Mouse (Mus musculus) left cerebral cortex, postnatal 25 days (tissue): ENCODE data around the gene Gadl1. TPM values are rescaled to one million over a fixed set of nuclear protein-coding genes. Genes with fewer than 3 reads are reported as not detected.
A peak's percentile ranks its signal among the peaks of the same experiment; 100 is the strongest.

Source experiments
- DNase-seq, 2 experiments: peaks; one replicate each; pipeline ENCODE4 v3.0.0; 2022; ENCODE audit warnings: low spot score in 2 of 2, mixed read lengths in 1 of 2
- intact Hi-C: fragments of 180-260 bp; cut with DNase I; formaldehyde crosslinking; loops from one replicate; pipeline ENCODE4 v1.15.1; 2025
- total RNA-seq, 2 experiments: library from RNA; stranded (reverse); gene quantifications; 2 replicates each; pipeline ENCODE4 v1.2.3; 2021

Gene Gadl1
- total RNA-seq, 2 experiments from 2014 or later: 0.64 TPM

DNA sequence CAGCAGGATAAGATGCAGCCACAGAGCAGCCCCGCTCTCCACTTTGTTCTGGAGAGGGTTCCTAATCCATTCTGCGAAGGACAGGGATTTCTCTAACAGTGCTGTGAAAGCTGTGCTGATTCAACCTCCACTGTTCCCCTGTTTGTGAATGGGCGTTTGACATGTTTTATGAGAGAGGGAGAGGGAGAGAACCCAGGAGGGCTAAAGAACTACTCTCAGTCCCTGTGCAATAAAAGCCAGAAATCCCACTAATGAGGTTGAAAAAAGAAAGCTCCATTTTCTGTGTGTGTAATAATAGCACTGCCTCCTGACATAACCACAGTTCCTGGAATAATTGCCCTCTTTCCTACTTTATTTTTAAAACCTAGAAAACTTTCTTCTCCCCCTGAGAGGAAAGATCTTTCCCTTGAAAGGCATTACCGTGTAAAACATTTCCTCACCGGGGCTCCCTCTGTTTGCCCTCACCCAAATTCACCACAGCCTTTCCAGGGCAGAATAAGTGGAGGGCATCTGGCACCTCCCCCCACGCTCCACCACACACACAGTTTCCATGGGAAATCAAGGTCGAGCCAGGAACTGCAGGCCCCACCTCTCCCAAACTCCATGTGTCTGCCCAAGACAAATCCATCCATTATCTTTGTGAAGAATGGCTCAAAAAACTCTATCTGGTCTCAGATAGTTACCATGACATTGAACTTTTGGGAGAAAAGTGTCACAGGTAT lies 24.1 kb downstream of the Gadl1 start:
- intact Hi-C loops: loop anchor here (2.0 kb wide), 1 partner anchor 107 kb away; no protein-coding TSS in a partner anchor
- peak in 1 of 2 experiments; percentile 69 for DNase-seq

DNA sequence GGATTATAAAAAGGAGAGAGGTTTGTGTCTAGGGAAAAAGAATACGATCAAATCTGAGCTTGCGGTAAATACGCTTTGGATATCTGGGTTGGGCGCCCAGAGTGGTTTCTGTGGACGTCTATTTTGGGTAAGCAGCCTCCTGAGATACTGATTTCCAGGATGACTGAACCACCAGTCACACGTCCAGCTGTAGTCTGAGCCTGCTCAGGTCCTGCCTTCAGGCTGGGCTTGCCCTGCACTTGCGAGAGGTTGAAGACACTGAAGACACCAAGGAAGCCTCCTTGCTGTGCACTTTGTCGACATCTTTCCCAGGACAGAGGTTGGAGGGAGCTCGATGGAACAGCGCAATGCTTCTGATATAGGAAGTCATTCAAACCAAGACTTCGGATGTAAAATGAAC lies 25.0 kb downstream of the Gadl1 start:
- intact Hi-C loops: no loop called here
- no peak for DNase-seq

DNA sequence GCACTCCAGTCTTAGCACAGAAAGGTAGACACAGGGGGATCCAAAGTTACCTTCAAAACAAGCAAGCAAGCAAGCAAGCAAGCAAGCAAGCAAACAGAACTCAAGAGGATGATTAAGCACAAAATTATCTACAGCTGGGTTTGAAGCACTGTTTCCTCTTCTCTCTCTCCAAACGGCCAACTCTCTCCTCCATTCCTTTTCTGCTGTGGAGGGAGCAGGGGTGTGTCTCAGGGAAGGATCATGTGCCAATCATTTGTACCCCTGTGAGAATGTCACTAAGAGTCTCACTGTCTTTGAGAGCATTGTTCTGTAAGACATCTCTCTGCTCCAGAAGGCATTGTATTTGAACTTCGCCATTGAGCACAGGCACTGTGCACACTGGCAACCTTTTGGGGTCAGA lies 27.1 kb downstream of the Gadl1 start:
- DNase-seq: no peak
- intact Hi-C loops: loop anchor here (5.0 kb wide), 1 partner anchor 599 kb away; no protein-coding TSS in a partner anchor

DNA sequence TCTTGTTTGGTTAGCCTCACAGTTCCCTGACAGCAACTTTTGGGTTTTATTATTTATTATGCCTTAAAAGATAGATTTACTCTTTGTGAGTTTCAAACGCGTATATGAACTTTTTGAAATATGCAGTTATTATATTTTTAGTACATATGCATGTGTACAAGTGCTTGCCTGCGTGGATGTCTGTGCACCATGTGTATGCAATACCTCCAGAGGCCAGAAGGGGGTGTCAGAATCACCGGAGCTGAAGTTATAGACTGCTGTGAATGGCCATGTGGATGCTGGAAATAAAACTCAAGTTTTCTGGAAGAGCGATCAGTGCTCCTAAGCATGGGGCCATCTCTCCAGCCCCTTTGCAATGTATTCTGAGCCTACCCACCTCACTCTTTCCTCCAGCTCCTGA lies 28.7 kb downstream of the Gadl1 start:
- DNase-seq: no peak
- intact Hi-C loops: loop anchor here (5.0 kb wide), 1 partner anchor 601 kb away; no protein-coding TSS in a partner anchor

DNA sequence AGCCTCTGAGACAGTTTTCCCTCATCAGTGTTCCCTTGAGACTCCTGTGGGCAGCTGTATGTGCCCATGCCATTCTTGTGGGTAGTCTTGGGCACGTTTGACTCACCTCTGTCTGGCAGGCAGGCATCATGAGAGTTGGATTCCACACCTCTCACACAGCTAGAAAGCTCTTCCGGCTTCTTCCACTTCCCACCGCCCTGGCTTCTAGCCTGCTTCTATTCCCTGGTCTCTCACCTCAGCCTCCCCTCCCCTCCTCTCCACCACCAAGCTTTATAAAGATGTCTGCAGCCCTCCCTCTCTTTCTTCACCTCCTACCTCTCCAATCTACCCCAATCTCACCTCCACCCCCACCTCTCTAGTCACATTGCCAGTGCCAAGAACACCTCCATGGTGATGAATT lies 30.2 kb downstream of the Gadl1 start:
- DNase-seq: peak; percentile 34 to 94
- intact Hi-C loops: loop anchor here (1.0 to 5.0 kb wide), 3 partner anchors 28 to 602 kb away; no protein-coding TSS in a partner anchor

DNA sequence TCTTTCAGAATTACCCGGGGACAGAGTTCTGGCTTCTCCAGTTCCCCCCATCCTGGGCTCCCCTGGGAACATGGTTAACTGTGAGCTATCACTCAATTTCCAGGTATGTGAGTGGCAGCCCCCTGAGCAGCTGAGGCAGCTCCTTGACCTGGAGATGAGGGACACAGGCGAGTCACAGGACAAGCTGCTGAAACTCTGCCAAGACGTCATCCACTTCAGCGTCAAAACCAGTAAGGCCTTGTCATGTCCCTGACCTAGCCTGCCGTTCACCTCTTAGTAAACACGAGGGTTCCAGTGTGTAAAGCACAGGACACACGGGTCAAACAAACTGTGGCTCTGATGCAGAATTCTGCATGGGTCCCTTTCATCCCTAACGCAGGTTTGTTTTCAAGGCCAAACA lies 31.9 kb downstream of the Gadl1 start:
- intact Hi-C loops: no loop called here
- DNase-seq: no peak

DNA sequence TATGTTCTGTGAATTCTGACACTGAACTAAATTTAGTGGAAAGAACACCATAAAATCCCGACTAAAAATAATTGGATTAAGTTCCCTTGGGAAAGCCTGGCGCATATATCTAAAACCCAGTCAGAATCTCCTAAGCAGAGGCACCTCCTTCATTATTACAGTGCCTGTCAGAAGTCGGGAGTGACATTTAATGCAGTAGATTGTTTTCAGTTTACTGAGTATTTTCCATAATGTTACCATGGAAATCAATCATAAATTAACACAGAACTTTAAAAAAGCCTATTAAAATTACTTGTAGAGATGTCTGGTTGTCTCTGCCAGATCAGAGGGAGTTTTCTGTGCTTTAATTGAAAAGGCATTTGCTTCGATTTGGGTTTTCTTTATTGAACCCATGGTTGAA lies 33.2 kb downstream of the Gadl1 start:
- intact Hi-C loops: no loop called here
- peak in 1 of 2 experiments; percentile 37 for DNase-seq

DNA sequence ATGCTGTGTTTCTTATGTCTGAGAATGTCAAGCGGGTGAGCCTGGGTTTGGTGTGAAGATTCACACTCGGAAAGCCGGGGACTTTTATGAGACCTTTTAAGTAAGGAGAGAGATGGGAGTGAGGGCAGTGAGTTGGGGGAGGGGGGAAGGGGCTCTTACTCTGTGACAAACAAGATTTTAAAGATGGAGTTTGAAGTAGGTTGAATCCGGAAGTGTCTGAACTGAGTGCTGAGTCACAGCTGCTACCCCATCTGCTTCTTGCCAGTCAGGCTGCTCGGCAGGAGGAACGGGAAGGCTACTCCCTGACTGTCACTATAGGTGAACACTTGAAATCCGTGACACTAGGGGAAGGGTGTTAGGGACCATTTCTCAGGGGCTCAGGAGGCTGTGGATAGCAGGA lies 33.7 kb downstream of the Gadl1 start:
- intact Hi-C loops: no loop called here
- peak; percentile 55 to 83 for DNase-seq

DNA sequence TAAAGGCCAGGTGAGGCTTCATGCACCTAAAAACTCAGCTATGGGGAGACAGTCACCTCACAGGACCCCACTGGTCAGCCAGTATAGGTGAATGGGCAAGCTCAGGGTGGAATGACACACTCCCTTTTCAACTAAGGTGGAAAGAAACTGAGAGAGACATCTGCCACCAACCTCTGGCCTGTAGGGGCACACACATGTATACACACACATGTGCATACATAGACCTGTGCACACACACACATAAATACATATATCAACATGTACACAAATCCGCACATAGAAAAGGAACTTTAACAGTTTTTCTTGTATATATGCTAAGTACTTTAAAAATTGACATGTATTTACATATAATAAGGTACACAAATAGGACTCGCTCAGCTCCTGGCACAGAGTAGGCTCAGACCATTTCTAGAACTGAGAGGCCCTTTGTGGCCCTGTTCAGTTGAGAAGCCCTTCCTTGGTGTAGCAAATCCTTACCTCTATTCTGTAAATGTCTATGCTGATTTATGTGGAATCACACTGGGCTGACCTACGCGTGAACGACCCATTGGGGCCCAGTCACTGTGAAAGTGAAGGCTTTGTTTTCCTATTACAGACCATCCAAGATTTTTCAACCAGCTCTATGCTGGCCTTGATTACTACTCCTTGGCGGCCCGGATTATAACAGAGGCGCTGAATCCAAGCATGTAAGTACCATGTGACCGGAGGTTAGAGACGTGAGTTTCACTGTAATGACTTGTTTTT lies 34.5 kb downstream of the Gadl1 start:
- intact Hi-C loops: no loop called here
- DNase-seq: no peak

DNA sequence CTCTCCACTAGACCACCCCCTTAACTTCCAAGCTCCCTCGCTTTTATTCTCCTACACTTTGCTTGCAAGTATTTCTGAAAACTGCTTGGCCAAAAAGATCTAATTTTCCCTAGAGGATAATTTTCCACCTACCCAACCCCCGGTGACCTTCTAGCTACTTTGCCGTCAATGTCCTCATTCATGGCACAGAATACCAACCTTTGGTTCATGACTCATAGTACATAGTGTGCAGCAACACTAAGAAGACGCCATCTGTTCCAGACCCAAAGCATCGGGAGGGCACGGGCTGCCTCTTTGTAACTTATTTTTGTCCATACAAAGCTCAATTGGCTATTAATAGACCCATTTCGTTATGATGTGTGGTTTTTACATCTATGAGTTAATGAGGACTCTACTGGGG lies 55.8 kb downstream of the Gadl1 start:
- no peak for DNase-seq
- intact Hi-C loops: no loop called here

DNA sequence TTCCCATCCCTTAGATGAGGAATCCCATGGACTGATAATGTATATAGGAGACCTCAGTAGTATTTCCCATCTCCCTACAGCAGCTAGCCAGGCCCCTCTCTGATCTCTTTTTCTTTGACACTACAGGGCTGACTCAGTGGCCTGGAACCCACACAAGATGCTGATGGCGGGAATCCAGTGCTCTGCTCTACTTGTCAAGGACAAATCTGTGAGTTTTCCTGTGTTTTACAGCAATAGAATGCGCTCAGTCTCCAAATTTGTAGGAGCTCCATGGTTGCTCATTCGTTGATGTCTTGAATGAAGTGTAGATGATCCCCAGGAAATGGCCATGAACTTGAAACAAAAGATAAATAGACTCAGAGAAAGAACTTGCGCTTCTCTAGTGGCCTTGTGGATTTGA lies 56.9 kb downstream of the Gadl1 start:
- peak in 1 of 2 experiments; percentile 57 for DNase-seq
- intact Hi-C loops: no loop called here

DNA sequence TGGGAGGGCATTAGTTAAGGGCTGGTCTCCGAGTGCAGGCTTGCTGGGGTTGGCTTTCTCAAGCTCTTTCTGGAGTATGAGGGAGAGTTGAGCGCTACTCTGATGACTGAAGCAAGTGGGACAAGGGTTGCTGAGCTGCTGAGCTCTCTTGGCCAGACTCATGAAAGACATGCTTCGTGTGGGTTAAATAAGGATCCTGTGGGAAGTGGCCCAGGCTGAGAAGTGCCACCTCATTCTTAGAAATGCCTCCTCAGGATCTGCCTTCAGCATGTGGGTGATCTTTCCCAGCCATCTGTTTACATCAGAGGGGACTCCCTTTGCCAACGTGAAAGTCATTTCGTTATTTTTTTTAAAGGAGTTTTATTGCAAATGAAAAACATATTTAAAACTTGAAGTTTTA lies 57.5 kb downstream of the Gadl1 start:
- DNase-seq: peak; percentile 44 to 95
- intact Hi-C loops: loop anchor here (1.0 kb wide), 2 partner anchors 11 to 27 kb away; no protein-coding TSS in a partner anchor

DNA sequence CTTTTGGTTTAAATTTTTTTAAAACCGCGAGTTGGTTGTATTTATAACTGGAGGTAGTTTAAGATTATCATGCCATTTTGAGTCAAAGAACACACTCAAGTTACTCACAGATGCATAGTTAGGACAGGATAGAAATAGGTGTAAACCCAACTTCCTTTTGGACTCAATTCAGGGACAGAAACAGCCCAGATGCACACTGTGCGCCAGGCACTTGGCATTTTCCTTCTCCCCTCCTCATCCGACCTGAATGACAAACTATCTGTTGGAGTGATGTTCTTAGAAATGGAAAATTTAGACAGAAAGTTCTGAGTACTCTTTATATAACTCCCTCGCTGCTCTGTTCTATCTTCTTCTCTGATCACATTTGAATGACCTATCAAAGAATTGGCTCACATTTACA lies 58.4 kb downstream of the Gadl1 start:
- DNase-seq: peak in 1 of 2 experiments; percentile 78
- intact Hi-C loops: loop anchor here (1.0 kb wide), 2 partner anchors 10 to 28 kb away; no protein-coding TSS in a partner anchor

DNA sequence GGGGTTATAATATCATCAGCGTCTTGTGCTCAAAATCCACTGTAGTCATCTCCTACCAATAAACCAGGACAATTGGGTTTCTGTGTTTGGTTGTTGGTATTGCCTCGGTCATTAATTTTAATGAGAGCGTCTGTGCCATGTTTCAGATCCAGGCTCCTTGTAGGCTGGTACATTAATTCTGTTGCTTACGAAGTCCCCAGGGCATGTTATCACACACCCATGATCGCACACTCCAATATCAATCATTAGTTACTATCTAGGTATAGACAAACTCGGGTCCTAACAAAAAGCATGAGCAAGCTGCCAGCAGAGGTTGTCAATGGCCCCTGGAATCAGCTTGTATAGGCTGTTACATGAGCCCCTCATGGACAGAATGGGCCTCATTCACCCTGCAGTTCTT lies 67.6 kb downstream of the Gadl1 start:
- DNase-seq: no peak
- intact Hi-C loops: loop anchor here (1.0 kb wide), 1 partner anchor 10 kb away; no protein-coding TSS in a partner anchor

DNA sequence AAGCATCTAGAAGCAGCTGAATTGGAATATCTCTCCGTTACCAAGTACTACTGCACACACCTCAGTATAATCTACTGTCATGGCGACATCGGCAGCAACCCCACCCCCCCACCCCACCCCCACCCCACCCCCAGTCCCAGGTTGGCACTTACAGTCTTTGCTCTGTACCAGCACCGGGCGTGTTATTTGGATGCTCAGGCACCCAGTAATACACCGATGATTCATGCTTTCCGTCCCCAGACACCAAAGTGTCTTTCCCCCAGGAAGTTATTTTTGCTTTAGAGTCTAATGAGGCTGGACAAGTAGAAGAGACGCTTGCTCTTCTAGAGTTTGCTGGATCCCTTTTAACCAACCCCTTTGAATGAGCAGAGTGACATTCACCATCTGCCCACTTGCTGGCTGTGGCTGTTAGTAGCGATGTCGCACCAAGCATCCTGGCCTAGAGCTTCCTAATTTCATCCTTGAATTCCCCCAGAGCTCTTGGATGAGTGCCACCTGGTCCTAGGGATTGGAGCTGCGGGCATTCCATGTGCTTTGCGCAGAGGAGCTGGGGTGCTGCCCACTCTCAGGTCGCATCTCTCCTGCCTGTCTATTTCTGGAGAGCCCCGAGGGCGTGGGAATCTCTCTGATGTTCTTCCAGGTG lies 68.5 kb downstream of the Gadl1 start:
- DNase-seq: peak; percentile 46 to 88
- intact Hi-C loops: loop anchor here (1.0 kb wide), 2 partner anchors 10 to 38 kb away; no protein-coding TSS in a partner anchor

DNA sequence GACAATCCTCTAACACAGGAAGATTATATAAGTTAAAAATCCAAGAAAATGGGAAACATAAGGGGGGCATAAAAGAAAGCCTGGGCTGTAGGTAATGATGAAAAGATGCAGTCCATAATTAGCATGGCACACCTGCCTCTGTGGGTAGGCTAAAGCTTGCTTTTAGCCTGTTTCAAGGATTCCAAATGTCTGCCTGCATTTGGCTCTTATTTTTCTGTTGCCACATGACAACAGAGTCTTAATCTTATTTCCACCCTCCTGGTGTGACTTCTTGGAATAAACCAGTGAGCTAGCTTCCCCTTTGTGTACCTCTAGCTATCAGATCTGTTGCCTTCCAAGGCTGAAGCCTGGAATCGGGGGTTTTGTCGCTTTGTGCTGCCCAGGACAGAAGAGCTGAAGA lies 69.2 kb downstream of the Gadl1 start:
- intact Hi-C loops: loop anchor here (1.0 kb wide), 1 partner anchor 39 kb away; no protein-coding TSS in a partner anchor
- DNase-seq: peak in 1 of 2 experiments; percentile 67

DNA sequence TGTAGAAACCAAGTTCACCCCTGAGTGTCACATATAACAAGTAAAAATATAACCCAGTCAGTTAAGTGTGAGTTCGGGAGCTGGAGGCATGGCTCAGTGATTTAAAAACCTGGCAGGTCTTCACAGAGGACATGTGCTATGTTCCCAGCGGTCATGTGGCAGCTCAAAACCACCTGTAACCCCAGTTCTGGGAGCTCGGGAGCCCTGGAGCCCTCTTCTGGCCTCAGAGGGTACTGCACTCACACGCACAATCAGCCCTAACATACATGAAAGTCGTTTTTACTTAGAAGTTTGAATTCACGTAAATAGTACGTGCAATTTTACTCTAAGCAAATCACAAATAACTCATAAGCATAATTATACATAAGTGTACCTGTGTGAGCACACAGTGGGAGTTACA lies 81.4 kb downstream of the Gadl1 start:
- no peak for DNase-seq

DNA sequence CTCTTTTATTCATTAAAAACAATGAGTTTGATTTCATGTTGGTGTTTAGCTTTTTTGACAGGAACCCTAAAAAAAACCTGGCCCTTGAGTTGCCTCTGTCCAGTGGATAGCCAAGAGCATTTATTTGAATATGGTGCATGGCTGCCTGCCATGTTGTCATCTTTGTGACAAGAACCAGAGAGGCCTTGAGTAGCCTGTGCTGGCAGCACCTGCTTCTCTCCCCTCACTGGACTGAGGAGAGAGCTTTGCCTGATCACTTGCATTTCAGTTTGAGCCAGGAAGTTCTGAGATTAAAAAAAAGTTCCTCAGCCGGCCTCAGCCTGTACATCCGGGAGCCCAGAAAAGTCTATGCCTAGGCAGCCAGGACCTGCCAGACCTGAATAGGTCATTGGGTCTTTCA lies 85.5 kb downstream of the Gadl1 start:
- intact Hi-C loops: no loop called here
- DNase-seq: no peak

More for the DNA sequence above, 81.4 kb downstream of the Gadl1 start:
- intact Hi-C loops: no loop called here

DNA sequence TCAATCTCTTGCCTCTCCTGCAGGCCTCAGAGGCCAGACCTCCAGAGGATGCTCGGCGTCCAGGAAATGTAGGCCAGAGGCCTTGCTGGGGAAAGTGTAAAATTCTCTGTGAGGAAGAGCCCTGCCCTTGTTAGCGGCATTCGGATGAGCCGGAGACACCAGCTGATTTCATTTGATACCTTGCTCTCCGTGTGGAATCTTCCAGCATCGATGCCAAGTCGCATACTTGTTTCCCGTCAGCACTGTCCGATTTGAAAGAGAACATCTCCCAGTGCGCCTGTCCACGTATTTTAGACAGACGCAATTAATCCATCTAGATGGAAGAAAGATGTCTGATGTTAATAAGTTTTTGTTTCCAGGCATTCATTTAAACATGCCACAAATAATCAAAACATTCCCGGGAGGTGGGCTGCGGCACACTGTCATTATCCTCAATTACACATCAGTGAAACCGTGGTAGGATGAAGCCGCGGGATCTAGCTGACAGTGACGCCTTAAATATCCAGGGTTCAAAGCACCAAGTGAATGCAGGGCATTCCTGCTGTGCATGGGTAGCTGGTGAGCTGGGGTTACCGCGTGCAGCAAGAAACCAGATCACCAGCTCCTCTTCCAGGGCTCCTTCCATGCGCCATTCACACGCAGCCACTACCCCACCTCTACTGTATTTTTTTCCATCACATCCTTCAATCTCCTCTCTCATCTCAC lies 86.8 kb downstream of the Gadl1 start:
- DNase-seq: no peak
- intact Hi-C loops: no loop called here
